Mouse (Mus musculus): ENCODE data around the gene Smad3. TPM values are rescaled to one million over a fixed set of nuclear protein-coding genes. Genes with fewer than 3 reads are reported as not detected.

The Smad3 gene
- polyA plus RNA-seq, 1 experiment, result 6.3 TPM

DNA sequence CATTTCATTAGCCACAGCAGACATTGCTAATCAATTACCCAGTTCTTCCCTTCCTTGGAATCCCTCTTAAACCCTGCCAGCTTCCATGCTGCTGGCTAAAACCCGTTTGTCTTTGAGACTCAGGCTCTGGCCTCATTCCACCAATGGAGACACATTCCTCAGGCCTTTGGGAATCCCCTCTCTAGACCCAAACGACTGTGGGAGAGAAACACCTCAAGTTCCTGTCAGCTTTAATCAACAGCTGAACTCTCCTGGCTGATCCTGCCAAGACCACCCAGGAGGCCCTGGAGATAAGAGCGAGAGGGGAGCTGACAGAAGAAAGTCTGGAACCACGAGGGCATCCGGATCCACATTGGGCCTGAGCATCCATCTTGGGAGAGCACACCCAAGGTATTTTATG is 13.9 kb upstream of the Smad3 start:
- H3K79me3 ChIP-seq (ENCODE audit: low read depth), result no peaks in the 10 kb centered on the region
- H3K79me2 ChIP-seq (ENCODE audit: control insufficient read depth, insufficient read depth), result no peaks in the 10 kb centered on the region
- no peaks in the 10 kb centered on the region for H3K36me3 ChIP-seq (ENCODE audit: control insufficient read depth, insufficient read depth)
- H3K4me3 ChIP-seq (ENCODE audit: insufficient read depth, poor library complexity, severe bottlenecking), result no peak overlapping the region
- TF ChIP-seq USF1 (IDR thresholded peaks at IDR 0.05; ENCODE audit: low read depth), result no peak
- no peak for TF ChIP-seq CTCF (IDR thresholded peaks at IDR 0.05; ENCODE audit: control insufficient read depth, insufficient read depth, insufficient read length)
- TF ChIP-seq MAX (IDR thresholded peaks at IDR 0.05), result no peak
- H3K27me3 ChIP-seq (ENCODE audit: control insufficient read depth, insufficient read depth, insufficient read length), result no peaks in the 10 kb centered on the region
- H3ac ChIP-seq (ENCODE audit: control insufficient read depth, insufficient read length, low read depth), result no peak overlapping the region

GRCm38 (mm10) chr9:63761367-63762094 is 3.7 kb upstream of the Smad3 start:
- Histone ChIP-seq H3K79me2 (ENCODE audit: control insufficient read depth, insufficient read depth) (peaks cover 6% of the 10 kb centered on the region), H3K4me3 (ENCODE audit: insufficient read depth, poor library complexity, severe bottlenecking) (no peak overlapping the region), H3K36me3 (ENCODE audit: control insufficient read depth, insufficient read depth) (no peaks in the 10 kb centered on the region), H3K27me3 (ENCODE audit: control insufficient read depth, insufficient read depth, insufficient read length) (no peaks in the 10 kb centered on the region), H3K79me3 (ENCODE audit: low read depth) (peaks cover 3% of the 10 kb centered on the region), H3ac (ENCODE audit: control insufficient read depth, insufficient read length, low read depth) (no peak overlapping the region)
- TF ChIP-seq MYOD1 (IDR thresholded peaks at IDR 0.05; ENCODE audit: control insufficient read depth, insufficient read length, low read depth), result peak; percentile 44
- TF ChIP-seq FOSL1 (IDR thresholded peaks at IDR 0.05; ENCODE audit: insufficient read depth, low read length, poor library complexity, severe bottlenecking), result no peak

DNA sequence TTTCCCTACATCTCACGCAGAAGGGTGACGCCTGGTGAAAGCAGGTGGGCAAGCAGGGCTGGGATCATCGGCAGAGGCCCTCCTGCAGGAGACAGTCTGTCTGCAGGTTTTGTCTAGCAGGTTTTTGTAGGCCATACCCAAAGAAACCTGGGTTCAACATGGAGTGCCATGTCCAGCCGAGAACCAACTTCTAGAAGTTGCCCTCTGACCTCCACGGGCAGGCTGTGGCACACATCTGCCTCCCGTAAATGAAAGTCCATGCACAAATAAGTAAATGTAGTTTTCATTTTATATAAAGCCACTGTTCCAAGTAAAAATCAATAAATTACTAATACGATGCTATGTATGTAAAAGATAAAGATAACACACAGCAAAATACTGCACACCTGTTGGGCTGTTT is 3.0 kb upstream of the Smad3 start:
- no peak for TF ChIP-seq FOSL1 (IDR thresholded peaks at IDR 0.05; ENCODE audit: insufficient read depth, low read length, poor library complexity, severe bottlenecking)
- no peak for TF ChIP-seq MYOG (IDR thresholded peaks at IDR 0.05; ENCODE audit: control insufficient read depth, extremely low read depth, insufficient read length)
- TF ChIP-seq MAX (IDR thresholded peaks at IDR 0.05), result no peak
- TF ChIP-seq CEBPB (IDR thresholded peaks at IDR 0.05; ENCODE audit: low read depth), result no peak
- no peak for TF ChIP-seq MYOD1 (IDR thresholded peaks at IDR 0.05; ENCODE audit: control insufficient read depth, insufficient read length, low read depth)
- no peak overlapping the region for H3K4me3 ChIP-seq (ENCODE audit: insufficient read depth, poor library complexity, severe bottlenecking)
- no peak overlapping the region for H3ac ChIP-seq (ENCODE audit: control insufficient read depth, insufficient read length, low read depth)
- no peaks in the 10 kb centered on the region for H3K36me3 ChIP-seq (ENCODE audit: control insufficient read depth, insufficient read depth)
- H3K79me2 ChIP-seq (ENCODE audit: control insufficient read depth, insufficient read depth), result peaks cover 14% of the 10 kb centered on the region
- H3K27me3 ChIP-seq (ENCODE audit: control insufficient read depth, insufficient read depth, insufficient read length), result no peaks in the 10 kb centered on the region
- peaks cover 5% of the 10 kb centered on the region for H3K79me3 ChIP-seq (ENCODE audit: low read depth)

DNA sequence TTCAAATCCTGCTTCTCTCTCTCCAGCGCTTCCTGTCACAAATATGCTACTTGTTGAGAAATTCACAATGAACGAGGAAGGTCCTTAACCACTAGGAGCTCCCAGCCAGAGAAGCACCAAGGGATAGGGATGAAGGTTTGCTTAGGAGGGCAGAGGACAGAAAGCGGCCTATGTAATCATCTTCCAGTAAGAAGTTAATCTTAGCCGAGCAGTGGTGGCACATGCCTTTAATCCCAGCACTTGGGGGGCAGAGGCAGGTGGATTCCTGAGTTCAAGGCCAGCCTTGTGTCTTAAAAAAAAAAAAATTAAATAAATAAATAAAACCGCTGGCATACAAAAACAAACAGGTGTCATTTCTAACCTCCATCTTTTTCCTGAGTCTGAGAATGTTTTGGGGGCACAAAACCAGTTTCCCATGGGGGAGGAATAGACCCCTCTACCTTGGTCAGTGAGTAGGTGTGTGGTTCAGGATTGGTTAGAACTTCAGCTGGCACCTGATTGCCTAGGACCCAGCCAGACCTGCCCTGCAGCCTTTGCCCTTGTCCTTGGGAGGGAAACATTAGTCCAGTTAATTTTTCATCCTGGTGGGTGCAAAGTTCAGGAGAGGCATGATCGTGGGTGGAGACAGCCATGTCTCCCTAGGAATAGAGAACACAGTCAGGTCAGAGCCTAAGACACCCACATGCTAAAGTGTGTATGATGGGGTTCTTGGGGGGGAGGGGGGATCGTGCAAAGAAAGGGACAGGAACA is 2.4 kb upstream of the Smad3 start:
- H3K79me3 ChIP-seq (ENCODE audit: low read depth), result peaks cover 5% of the 10 kb centered on the region
- H3K79me2 ChIP-seq (ENCODE audit: control insufficient read depth, insufficient read depth), result peaks cover 20% of the 10 kb centered on the region
- no peaks in the 10 kb centered on the region for H3K27me3 ChIP-seq (ENCODE audit: control insufficient read depth, insufficient read depth, insufficient read length)
- no peak overlapping the region for H3K4me3 ChIP-seq (ENCODE audit: insufficient read depth, poor library complexity, severe bottlenecking)
- H3K36me3 ChIP-seq (ENCODE audit: control insufficient read depth, insufficient read depth), result no peaks in the 10 kb centered on the region
- no peak overlapping the region for H3ac ChIP-seq (ENCODE audit: control insufficient read depth, insufficient read length, low read depth)
- TF ChIP-seq CTCF (IDR thresholded peaks at IDR 0.05; ENCODE audit: control insufficient read depth, insufficient read depth, insufficient read length), result no peak

- TF ChIP-seq FOSL1 (IDR thresholded peaks at IDR 0.05; ENCODE audit: insufficient read depth, low read length, poor library complexity, severe bottlenecking) (no peak), MYOD1 (IDR thresholded peaks at IDR 0.05; ENCODE audit: control insufficient read depth, insufficient read length, low read depth) (no peak), MAX (IDR thresholded peaks at IDR 0.05) (no peak), MYOG (IDR thresholded peaks at IDR 0.05; ENCODE audit: control insufficient read depth, extremely low read depth, insufficient read length) (no peak), CEBPB (IDR thresholded peaks at IDR 0.05; ENCODE audit: low read depth) (no peak), CTCF (IDR thresholded peaks at IDR 0.05; ENCODE audit: control insufficient read depth, insufficient read depth, insufficient read length) (no peak), USF1 (IDR thresholded peaks at IDR 0.05; ENCODE audit: low read depth) (no peak)
Measured at GRCm38 (mm10) chr9:63758641-63759391, 1.0 kb upstream of the Smad3 start.

GRCm38 (mm10) chr9:63757462-63757772 is 377 bp downstream of the Smad3 start:
- H3K79me3 ChIP-seq (ENCODE audit: low read depth), result peaks cover 12% of the 10 kb centered on the region
- H3K79me2 ChIP-seq (ENCODE audit: control insufficient read depth, insufficient read depth), result peaks cover 48% of the 10 kb centered on the region
- no peaks in the 10 kb centered on the region for H3K27me3 ChIP-seq (ENCODE audit: control insufficient read depth, insufficient read depth, insufficient read length)
- H3K36me3 ChIP-seq (ENCODE audit: control insufficient read depth, insufficient read depth), result no peaks in the 10 kb centered on the region
- H3ac ChIP-seq (ENCODE audit: control insufficient read depth, insufficient read length, low read depth), result peak overlapping the region; percentile 96
- TF ChIP-seq CTCF (IDR thresholded peaks at IDR 0.05; ENCODE audit: control insufficient read depth, insufficient read depth, insufficient read length) (no peak), MAX (IDR thresholded peaks at IDR 0.05) (no peak), MYOG (IDR thresholded peaks at IDR 0.05; ENCODE audit: control insufficient read depth, extremely low read depth, insufficient read length) (no peak), CEBPB (IDR thresholded peaks at IDR 0.05; ENCODE audit: low read depth) (no peak), MYOD1 (IDR thresholded peaks at IDR 0.05; ENCODE audit: control insufficient read depth, insufficient read length, low read depth) (no peak), FOSL1 (IDR thresholded peaks at IDR 0.05; ENCODE audit: insufficient read depth, low read length, poor library complexity, severe bottlenecking) (no peak), USF1 (IDR thresholded peaks at IDR 0.05; ENCODE audit: low read depth) (no peak)
- peak overlapping the region; percentile 59 for H3K4me3 ChIP-seq (ENCODE audit: insufficient read depth, poor library complexity, severe bottlenecking)

More at GRCm38 (mm10) chr9:63758641-63759391, 1.0 kb upstream of the Smad3 start:
- peaks cover 6% of the 10 kb centered on the region for H3K79me3 ChIP-seq (ENCODE audit: low read depth)
- no peaks in the 10 kb centered on the region for H3K27me3 ChIP-seq (ENCODE audit: control insufficient read depth, insufficient read depth, insufficient read length)
- peaks cover 34% of the 10 kb centered on the region for H3K79me2 ChIP-seq (ENCODE audit: control insufficient read depth, insufficient read depth)
- H3ac ChIP-seq (ENCODE audit: control insufficient read depth, insufficient read length, low read depth), result no peak overlapping the region
- peak overlapping the region; percentile 31 for H3K4me3 ChIP-seq (ENCODE audit: insufficient read depth, poor library complexity, severe bottlenecking)
- H3K36me3 ChIP-seq (ENCODE audit: control insufficient read depth, insufficient read depth), result no peaks in the 10 kb centered on the region
